Mouse (Mus musculus): ENCODE measurements at regions not wholly inside any gene's neighbourhood (a gene's known extent, or its start where the extent isn't known, plus 50 kb on each side); places are given as distances from the start of the nearest gene placed in this dataset.

DNA sequence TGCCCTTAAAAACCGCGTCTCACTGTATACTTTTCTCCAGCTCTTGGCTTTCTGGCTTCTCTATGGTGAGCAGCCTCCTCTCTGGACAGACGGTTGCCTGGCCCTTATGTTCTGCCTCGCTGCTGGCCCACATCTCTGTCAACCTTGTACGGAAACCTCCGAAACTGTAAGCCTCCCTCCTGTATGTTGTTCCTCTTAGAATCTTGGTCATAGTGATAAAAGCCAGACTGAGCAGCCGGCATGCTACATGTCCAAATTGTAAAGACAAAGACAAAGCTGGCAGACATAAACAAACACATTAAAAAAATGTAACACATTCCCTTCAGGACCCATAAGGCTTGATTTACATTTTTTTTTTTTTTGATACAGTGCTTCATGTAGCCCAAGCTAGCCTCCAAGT is 122.7 kb upstream of the Foxn2 start:
- no peak for TF ChIP-seq CTCF (IDR thresholded peaks at IDR 0.05; ENCODE audit: low read depth)
- no peak for TF ChIP-seq EP300 (optimal IDR thresholded peaks at IDR 0.05)

Data from stomach, postnatal 0 days (tissue).